Mouse (Mus musculus) heart, embryonic 14.5 days (tissue): ENCODE measurements around the gene Klf13. TPM values are rescaled to one million over a fixed set of nuclear protein-coding genes. Genes with fewer than 3 reads are reported as not detected.

Experiments used
- ATAC-seq: fragments of 200-750 bp; cut with Nextera tagmentation; 2 replicates; pipeline ENCODE4 v1.8.0; 2017; ENCODE audit warnings: low read depth, moderate TSS enrichment; ENCODE audit not compliant: insufficient number of reproducible peaks, insufficient read depth, low FRiP score
- H3K27ac ChIP-seq, 2 experiments: fragments of 200-500 bp in 1 of 2; fragments of 300-500 bp in 1 of 2; sonication (generic) in 1 of 2; replicated peaks in 1 of 2; 2 replicates each; pipeline ENCODE4 v1.5.1; 2012 to 2014; ENCODE audit warnings: low read depth in 2 of 2, low read length in 2 of 2, control low read depth in 1 of 2, mild to moderate bottlenecking in 1 of 2, mixed read lengths in 1 of 2; ENCODE audit not compliant: control insufficient read depth in 1 of 2, insufficient read depth in 1 of 2
- H3K27me3 ChIP-seq: fragments of 300-500 bp; sonication (generic); 2 replicates; pipeline ENCODE4 v1.6.1; 2014; ENCODE audit warnings: mild to moderate bottlenecking, low read length, control low read depth; ENCODE audit not compliant: control insufficient read depth, insufficient read depth
- H3K36me3 ChIP-seq: fragments of 300-500 bp; sonication (generic); 2 replicates; pipeline ENCODE4 v1.6.1; 2014; ENCODE audit warnings: mild to moderate bottlenecking, control low read depth, low read length, mixed read lengths; ENCODE audit not compliant: control insufficient read depth, insufficient read depth
- H3K4me1 ChIP-seq, 2 experiments: fragments of 200-500 bp in 1 of 2; fragments of 300-500 bp in 1 of 2; sonication (generic) in 1 of 2; 2 replicates each; pipeline ENCODE4 v1.6.1; 2012 to 2014; ENCODE audit warnings: low read length in 2 of 2, control low read depth in 1 of 2, mixed read lengths in 1 of 2; ENCODE audit not compliant: control insufficient read depth in 2 of 2, insufficient read depth in 2 of 2
- H3K4me2 ChIP-seq: fragments of 300-500 bp; sonication (generic); 2 replicates; pipeline ENCODE4 v1.6.1; 2014; ENCODE audit warnings: mild to moderate bottlenecking, low read length
- H3K4me3 ChIP-seq, 2 experiments: fragments of 200-500 bp in 1 of 2; fragments of 300-500 bp in 1 of 2; sonication (generic) in 1 of 2; 2 replicates each; pipeline ENCODE4 v1.5.1; 2012 to 2014; ENCODE audit warnings: low read length in 2 of 2, mild to moderate bottlenecking in 2 of 2, control low read depth in 1 of 2, low read depth in 1 of 2, moderate library complexity in 1 of 2; ENCODE audit not compliant: control insufficient read depth in 1 of 2, insufficient read depth in 1 of 2
- H3K9ac ChIP-seq: fragments of 300-500 bp; sonication (generic); 2 replicates; pipeline ENCODE4 v1.6.1; 2014; ENCODE audit warnings: mild to moderate bottlenecking, low read length
- H3K9me3 ChIP-seq: fragments of 300-500 bp; sonication (generic); 2 replicates; pipeline ENCODE4 v1.6.1; 2016; ENCODE audit warnings: low read length, control low read depth; ENCODE audit not compliant: control insufficient read depth
- WGBS: fragments of 180-500 bp; shearing (Covaris S2); extraction: QIAGEN DNeasy Blood & Tissue Kit; methylation state at CpG from one replicate; pipeline ENCODE4 v1.1.7; 2014; 5-methylcytosine and 5-hydroxymethylcytosine counted together
- polyA plus RNA-seq: library from polyadenylated mRNA; unstranded; fragments of >200 nt; fragmentation: Nextera tagmentation; extraction: Ambion mirVana; gene quantifications from 2 replicates; pipeline ENCODE4 v1.2.1, GENCODE M21; 2014

The Klf13 gene
- polyA plus RNA-seq, 1 experiment from 2014 or later, result 26.7 TPM

GRCm38 (mm10) chr7:63947514-63948487 is 9.1 kb upstream of the Klf13 start:
- Histone ChIP-seq H3K27me3 (no peaks in the 10 kb centered on the region), H3K27ac (no peak overlapping the region), H3K36me3 (no peaks in the 10 kb centered on the region), H3K9ac (no peak overlapping the region), H3K4me1 (no peaks in the 10 kb centered on the region), H3K9me3 (no peaks in the 10 kb centered on the region), H3K4me3 (no peak overlapping the region), H3K4me2 (no peak overlapping the region)
- WGBS, result 62% methylated on average over 11 of the region's 11 CpGs
- no peak for ATAC-seq

DNA sequence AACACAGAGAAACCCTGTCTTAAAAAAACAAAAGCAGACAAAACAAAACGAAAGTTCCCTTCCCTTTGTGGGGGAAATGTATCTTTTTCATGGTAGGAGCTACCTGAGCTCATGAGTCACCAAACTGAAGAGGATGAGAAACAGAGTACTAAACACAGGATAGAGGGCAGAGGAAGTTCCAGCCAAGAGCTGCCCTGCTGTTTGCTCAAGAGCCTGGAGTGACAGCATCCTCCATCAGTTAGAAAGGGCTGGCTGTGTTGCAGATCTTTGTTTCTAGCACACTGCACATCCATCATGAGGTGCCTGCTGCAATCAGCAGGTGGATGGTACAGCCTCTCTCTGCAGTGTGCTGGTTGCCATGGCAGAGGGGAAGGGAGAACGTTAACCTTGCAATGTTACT is 5.2 kb upstream of the Klf13 start:
- ATAC-seq, result no peak
- H3K9me3 ChIP-seq, result no peaks in the 10 kb centered on the region
- no peak overlapping the region for H3K9ac ChIP-seq
- H3K27ac ChIP-seq, result no peak overlapping the region
- H3K4me3 ChIP-seq, result no peak overlapping the region
- H3K36me3 ChIP-seq, result no peaks in the 10 kb centered on the region
- no peaks in the 10 kb centered on the region for H3K27me3 ChIP-seq
- 41% methylated on average over 2 of the region's 2 CpGs for WGBS
- peaks cover 6 to 7% of the 10 kb centered on the region in 2 experiments; a peak in 2 of 4 replicates for H3K4me1 ChIP-seq
- no peak overlapping the region for H3K4me2 ChIP-seq

- Histone ChIP-seq H3K27ac (no peak overlapping the region), H3K4me1 (peaks cover 6 to 7% of the 10 kb centered on the region in 2 experiments; a peak in 2 of 4 replicates), H3K9ac (no peak overlapping the region), H3K4me2 (no peak overlapping the region), H3K27me3 (no peaks in the 10 kb centered on the region), H3K36me3 (no peaks in the 10 kb centered on the region), H3K9me3 (no peaks in the 10 kb centered on the region), H3K4me3 (no peak overlapping the region)
- 61% methylated on average over 4 of the region's 4 CpGs for WGBS
- ATAC-seq, result no peak
Observed at GRCm38 (mm10) chr7:63941501-63941900, 2.8 kb upstream of the Klf13 start.

DNA sequence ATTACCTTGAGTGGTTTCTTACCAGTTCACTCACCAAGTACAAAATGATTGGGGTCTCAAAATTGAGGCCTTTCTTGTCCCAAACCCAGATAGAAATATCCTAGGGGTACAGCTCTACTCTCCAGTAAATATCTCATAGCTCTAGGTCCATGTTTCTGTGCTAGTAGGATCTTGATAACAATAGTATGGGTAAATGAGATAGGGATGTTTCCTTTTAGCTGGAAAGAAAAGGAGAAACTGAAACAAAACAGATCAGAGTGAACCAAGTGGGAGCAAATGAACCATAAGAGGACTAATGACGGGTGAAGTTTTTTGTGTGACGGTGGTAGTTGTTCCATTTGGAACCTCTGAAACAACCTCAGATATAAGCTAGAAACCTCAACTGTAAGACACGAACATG is 2.3 kb upstream of the Klf13 start:
- Histone ChIP-seq H3K4me2 (no peak overlapping the region), H3K4me1 (peaks cover 6 to 7% of the 10 kb centered on the region in 2 experiments; a peak in 2 of 4 replicates), H3K9ac (no peak overlapping the region), H3K4me3 (no peak overlapping the region), H3K36me3 (no peaks in the 10 kb centered on the region), H3K9me3 (no peaks in the 10 kb centered on the region), H3K27ac (no peak overlapping the region), H3K27me3 (no peaks in the 10 kb centered on the region)
- 83% methylated on average over 3 of the region's 3 CpGs for WGBS
- no peak for ATAC-seq

DNA sequence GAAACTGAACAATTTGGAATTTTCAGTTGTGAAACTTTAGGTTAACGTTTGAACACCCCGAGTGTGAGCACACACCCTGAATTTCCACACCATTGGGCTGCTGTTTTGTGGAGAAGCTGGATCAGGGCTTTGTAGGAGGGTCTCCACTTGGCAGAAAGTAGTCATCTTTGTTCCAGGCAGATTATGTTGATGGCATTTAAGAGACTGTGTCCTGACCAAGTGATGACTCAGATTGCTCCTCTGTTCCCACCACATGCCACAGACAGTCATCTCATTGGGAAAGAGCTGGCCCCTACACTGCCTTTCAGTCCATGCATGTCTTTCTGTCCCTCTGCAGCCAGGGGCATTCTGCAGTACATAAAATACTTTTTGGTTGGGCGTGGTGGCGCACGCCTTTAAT is 1.6 kb upstream of the Klf13 start:
- no peaks in the 10 kb centered on the region for H3K27me3 ChIP-seq
- peak overlapping the region; percentile 93 for H3K4me2 ChIP-seq
- H3K9ac ChIP-seq, result peak overlapping the region; percentile 97; the same call in 1 of the 2 replicates
- no peaks in the 10 kb centered on the region for H3K9me3 ChIP-seq
- WGBS, result 91% methylated on average over 5 of the region's 5 CpGs
- H3K4me3 ChIP-seq, result no peak overlapping the region
- H3K4me1 ChIP-seq, result peaks cover 11 to 14% of the 10 kb centered on the region in 2 experiments; a peak in 3 of 4 replicates
- H3K36me3 ChIP-seq, result no peaks in the 10 kb centered on the region
- no peak for ATAC-seq
- H3K27ac ChIP-seq, result peak overlapping the region in 1 of 2 experiments; percentile 100; a peak in 2 of 4 replicates

GRCm38 (mm10) chr7:63939397-63939951 is 759 bp upstream of the Klf13 start:
- WGBS, result under 1% methylated on average over 37 of the region's 39 CpGs
- H3K27me3 ChIP-seq, result no peaks in the 10 kb centered on the region
- peak overlapping the region; percentile 99 to 100 for H3K27ac ChIP-seq

GRCm38 (mm10) chr7:63938066-63938913 is 425 bp downstream of the Klf13 start:
- Histone ChIP-seq H3K27me3 (no peaks in the 10 kb centered on the region), H3K9ac (peak overlapping the region; percentile 93), H3K4me2 (peak overlapping the region; percentile 93), H3K27ac (peak overlapping the region; percentile 96 to 100), H3K4me3 (peak overlapping the region; percentile 85 to 86), H3K36me3 (no peaks in the 10 kb centered on the region), H3K9me3 (no peaks in the 10 kb centered on the region), H3K4me1 (peaks cover 18 to 32% of the 10 kb centered on the region in 2 experiments)
- under 1% methylated on average over 99 of the region's 121 CpGs for WGBS
- ATAC-seq, result peak; percentile 36

More at GRCm38 (mm10) chr7:63939397-63939951, 759 bp upstream of the Klf13 start:
- peaks cover 12 to 22% of the 10 kb centered on the region in 2 experiments; a peak in 3 of 4 replicates for H3K4me1 ChIP-seq
- peak overlapping the region; percentile 93 for H3K4me2 ChIP-seq
- H3K9me3 ChIP-seq, result no peaks in the 10 kb centered on the region
- ATAC-seq, result peak; percentile 75
- H3K9ac ChIP-seq, result peak overlapping the region; percentile 97
- H3K4me3 ChIP-seq, result peak overlapping the region; percentile 73 to 85
- H3K36me3 ChIP-seq, result no peaks in the 10 kb centered on the region
